Mouse (Mus musculus) cerebellum, adult (tissue): Measurements from ENCODE around the gene 4930442H23Rik.
A peak's percentile ranks its signal among the peaks of the same experiment; 100 is the strongest.
"Not testable (repeated sequence)": the region's sequence is repeated elsewhere in the genome, so short reads cannot be mapped to it uniquely, and the experiment has no call there.

Experiments used
- ATAC-seq: cut with Nextera tagmentation; 2 replicates; pipeline ENCODE4 v1.9.2; 2017; ENCODE audit warnings: mild to moderate bottlenecking, moderate library complexity, mixed read lengths; ENCODE audit not compliant: insufficient number of reproducible peaks, low FRiP score, low TSS enrichment

Gene 4930442H23Rik

GRCm38 (mm10) chr10:81198990-81199389 is 15.3 kb upstream of the 4930442H23Rik start:
- ATAC-seq, result no peak

- no peak for ATAC-seq
These were observed 14.6 kb upstream of the 4930442H23Rik start for GRCm38 (mm10) chr10:81198230-81198629.

- no peak for ATAC-seq
These were observed 13.7 kb upstream of the 4930442H23Rik start for GRCm38 (mm10) chr10:81197305-81197704.

DNA sequence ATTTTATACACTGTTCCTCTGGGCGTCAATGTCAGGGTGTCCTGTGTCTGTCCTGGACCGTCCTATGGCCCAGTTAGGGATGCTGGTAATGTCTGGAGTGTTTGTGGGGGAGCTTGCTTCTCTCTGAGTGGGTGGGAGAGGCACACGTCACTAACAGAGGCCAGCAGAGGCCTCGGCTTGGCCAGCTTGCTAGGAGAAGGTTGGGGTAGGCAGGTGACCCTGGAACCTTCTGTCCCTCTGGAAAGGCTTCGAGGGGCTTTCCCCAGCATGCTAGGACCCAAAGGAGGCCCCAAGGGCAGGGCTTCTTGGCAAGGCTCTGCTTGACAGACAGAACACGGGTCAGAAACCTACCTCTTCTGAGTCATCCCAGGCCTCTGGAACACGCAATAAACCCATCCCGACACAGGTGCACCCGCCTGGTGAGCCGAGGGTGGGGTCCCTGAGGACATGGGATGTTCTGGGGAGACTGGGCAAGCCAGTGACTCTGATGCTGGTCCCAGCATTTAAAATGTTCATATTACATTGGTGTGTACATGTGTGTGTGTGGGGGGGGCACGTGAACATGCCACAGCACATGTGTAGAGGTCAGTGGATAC is 12.9 kb upstream of the 4930442H23Rik start:
- ATAC-seq, result no peak

DNA sequence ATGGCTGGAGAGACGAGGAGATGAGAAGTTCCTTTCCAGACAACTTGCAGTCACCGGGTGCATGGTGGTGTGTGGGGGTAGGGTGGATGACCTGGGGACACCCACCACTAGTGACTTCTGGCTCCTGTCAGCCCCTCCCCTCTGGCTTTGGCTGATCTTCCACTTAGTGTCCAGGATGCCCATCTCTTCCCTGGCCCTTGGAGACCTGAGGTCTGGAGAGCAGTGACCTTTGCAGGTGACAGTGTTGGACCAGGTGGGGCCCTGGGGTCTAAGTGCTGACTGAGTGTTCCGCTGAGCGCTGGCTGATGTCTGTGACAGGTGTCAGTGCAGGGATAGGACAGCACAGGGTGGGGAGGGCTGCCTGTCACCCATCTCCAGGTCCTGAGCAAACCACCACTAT is 11.7 kb upstream of the 4930442H23Rik start:
- no peak for ATAC-seq

- ATAC-seq, result no peak
These were observed 10.5 kb upstream of the 4930442H23Rik start for GRCm38 (mm10) chr10:81193991-81194774.

GRCm38 (mm10) chr10:81192968-81193501 is 9.4 kb upstream of the 4930442H23Rik start:
- peak; percentile 16; the same call in 1 of the 2 replicates for ATAC-seq

DNA sequence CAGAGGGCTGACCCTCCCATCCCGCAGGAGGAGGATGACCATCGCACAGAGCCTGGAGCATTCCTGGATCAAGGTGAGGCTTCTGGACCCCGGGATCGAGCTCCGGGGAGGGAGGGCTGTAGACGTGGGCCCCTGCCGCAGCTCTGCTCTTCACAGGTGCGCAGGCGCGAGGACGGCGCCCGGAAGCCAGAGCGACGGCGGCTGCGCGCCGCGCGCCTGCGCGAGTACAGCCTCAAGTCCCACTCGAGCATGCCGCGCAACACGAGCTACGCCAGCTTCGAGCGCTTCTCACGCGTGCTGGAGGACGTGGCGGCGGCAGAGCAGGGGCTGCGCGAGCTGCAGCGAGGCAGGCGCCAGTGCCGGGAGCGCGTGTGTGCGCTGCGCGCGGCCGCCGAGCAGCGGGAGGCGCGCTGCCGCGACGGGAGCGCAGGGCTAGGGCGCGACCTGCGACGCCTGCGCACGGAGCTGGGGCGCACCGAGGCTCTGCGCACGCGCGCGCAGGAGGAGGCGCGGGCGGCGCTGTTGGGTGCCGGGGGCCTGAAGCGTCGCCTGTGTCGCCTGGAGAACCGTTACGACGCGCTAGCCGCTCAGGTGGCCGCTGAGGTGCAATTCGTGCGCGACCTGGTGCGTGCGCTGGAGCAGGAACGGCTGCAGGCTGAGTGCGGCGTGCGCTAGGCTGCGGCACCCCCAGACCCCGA is 8.8 kb upstream of the 4930442H23Rik start:
- ATAC-seq, result peak; percentile 64; the same call in 1 of the 2 replicates

GRCm38 (mm10) chr10:81191342-81191982 is 7.8 kb upstream of the 4930442H23Rik start:
- no peak for ATAC-seq

DNA sequence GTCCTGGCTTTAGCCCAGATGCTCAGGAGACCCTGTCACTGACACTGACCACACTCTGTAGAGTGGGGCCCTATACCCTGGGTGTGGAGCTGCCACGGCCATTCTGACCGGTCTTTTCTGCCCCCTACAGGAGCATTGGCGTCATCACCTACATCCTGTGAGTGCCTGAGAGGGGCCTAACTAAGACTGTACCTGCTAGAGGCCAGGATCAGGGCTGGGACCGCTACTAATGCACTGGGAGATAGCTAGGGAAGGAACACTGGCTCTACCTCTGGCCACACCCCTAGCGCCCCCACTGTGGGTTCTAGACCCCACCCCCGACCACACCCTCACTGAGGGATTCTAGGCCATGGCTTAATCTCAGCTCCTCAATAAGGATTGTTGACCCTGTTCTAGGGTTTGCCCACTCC is 7.3 kb upstream of the 4930442H23Rik start:
- no peak for ATAC-seq

DNA sequence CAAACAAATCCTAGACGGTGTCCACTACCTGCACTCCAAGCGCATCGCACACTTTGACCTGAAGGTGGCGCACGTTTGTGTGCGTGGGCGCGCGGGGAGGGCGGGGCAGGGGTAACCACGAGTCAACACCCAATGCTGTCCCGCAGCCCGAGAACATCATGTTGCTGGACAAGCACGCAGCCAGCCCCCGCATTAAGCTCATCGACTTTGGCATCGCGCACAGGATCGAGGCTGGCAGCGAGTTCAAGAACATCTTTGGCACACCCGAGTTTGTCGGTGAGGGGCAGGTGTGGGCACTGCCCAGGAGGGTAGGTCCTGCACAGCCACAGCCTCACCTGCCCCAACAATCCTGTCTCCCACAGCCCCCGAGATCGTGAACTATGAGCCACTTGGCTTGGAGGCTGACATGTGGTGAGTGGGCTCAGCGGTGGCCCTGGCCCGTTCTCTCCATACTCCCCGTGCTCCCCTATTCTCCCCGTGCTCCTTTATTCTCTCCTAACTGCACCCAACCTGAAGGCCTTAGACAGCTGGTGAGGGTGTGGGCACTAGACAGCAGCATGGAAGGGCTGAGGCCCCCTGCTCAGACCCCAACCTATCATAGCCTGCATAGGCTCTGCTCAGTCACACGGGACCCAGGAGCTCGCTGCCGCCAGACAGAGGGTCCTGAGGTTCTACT is 6.7 kb upstream of the 4930442H23Rik start:
- ATAC-seq, result no peak

DNA sequence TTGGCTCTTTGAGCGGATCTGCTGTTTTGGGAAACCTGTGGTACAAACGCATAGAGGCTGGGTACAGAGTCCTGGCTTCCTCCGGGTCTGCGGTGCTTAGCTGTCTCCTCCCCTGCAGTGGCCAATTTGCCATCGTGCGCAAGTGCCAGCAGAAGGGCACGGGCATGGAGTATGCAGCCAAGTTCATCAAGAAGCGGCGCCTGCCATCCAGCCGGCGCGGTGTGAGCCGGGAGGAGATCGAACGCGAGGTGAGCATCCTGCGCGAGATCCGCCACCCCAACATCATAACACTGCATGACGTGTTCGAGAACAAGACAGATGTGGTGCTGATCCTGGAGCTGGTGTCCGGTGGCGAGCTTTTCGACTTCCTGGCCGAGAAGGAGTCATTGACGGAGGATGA is 6.2 kb upstream of the 4930442H23Rik start:
- ATAC-seq, result no peak

- ATAC-seq, result no peak
These were observed 3.5 kb upstream of the 4930442H23Rik start for GRCm38 (mm10) chr10:81187161-81187560.

DNA sequence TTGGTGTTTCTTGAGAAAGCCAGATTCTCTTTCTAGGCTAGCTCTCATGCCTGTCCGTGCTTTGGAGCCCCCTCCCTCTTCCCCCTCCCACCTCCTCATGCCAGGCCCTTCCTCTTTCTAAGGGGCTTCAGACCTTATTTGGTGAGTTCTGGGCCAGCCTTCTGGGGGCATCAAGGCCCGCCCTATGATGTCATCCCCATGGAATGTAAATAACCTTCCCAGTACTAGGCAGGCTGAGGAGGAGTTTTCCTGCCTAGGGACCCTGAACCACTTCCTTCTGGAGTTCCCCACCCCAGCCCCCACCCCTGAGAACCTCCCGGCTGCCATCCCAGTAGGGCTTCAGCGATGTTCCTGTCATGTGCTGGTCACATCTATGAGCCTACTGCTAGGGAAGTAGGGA is 1.1 kb upstream of the 4930442H23Rik start:
- ATAC-seq, result no peak

DNA sequence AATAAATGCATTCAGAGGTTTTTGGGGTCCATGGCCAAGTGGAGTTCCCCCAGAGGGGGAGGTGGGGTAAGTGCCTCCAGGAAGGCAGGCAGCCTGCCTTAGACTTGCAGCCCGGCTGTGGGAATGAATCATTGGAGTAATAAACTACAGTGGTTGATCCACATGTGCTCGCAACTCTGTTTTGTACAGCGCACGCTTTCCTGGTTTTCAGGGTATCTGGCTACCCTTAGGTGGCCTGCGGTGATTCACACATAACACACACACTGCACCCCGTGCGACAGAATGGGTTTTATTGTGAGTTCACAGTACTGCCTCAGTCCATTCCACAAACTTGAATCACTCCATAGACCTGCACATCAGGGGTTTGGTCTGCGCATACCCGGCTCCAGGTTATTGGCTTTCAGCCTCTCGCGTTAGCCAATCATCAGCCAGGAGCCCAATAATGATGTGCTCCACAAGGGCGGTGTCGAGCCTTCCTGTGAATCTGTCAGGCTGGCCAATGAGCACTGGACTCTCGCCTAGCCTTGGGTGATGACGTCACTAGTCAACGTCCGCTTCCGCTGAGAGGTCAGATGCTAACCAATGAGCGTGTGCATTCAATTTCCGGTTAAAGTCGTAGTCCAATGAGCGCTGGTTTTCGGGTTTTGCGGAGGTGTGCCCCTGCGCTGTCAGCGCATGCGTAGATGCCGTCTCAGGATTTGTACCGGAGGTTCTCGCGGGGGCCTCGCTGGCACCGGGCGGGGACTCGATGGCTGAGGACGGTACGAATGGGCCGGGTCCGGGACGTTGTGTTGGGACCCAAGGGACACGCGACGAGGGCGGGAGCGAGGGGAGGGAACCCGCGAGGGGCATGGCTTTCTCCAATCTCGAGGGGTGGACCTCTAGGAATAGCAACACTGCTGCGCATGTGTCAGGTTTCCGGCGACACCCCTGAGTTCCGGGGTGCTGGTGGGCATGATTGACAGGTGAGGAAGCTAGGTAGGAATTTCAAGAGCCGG is 1.0 kb downstream of the 4930442H23Rik start, which contains the start of gene Dapk3:
TSS of gene Dapk3 (plus strand) at position 670 of the 998 bp plus-strand sequence.
- ATAC-seq, result peak; percentile 87

DNA sequence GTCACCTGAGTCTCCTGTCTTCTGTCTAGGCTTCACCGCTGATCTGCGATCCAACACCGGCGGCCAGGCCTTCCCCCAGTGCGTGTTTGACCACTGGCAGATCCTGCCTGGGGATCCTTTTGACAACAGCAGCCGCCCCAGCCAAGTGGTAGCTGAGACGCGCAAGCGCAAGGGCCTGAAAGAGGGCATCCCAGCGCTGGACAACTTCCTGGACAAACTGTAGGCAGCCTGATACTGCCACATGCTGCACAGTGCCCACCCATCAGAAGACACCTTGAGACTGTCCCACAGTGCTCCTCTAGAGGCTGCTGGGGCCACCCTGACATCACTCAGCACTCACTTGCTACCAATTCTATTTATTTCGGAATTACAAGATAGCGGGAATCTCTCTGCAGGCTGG is 1.8 kb downstream of the 4930442H23Rik start:
- not testable (repeated sequence) for ATAC-seq

GRCm38 (mm10) chr10:81180946-81181345 is 2.7 kb downstream of the 4930442H23Rik start:
- ATAC-seq, result no peak

DNA sequence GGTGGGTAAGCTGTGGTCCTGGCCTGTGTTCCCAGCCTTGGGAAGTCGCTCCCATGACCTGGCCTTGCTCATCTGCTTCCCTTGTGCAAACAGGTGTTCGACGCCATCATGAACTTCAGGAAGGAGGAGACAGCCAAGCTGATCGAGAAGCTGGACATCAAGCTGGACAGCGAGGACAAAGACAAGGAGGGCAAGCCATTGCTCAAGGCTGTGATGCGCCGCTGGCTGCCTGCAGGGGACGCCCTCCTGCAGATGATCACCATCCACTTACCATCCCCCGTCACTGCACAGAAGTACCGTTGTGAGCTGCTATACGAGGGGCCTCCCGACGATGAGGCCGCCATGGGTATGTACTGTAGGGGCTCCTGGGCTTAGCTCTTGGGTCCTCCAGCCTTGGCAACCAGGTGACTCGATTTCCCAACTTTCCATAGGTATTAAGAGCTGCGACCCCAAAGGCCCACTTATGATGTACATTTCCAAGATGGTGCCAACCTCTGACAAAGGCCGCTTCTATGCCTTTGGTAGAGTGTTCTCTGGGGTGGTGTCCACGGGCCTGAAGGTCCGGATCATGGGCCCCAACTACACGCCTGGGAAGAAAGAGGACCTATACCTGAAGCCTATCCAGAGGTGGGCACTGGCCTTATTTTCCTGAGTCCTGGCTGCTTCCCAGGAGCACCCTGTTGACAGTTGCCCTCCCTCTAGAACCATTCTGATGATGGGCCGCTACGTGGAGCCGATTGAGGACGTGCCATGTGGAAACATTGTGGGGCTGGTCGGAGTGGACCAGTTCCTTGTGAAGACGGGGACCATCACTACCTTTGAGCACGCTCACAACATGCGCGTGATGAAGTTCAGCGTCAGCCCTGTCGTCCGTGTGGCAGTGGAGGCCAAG is 4.0 kb downstream of the 4930442H23Rik start:
- no peak for ATAC-seq
